Mouse (Mus musculus): ENCODE results near the gene Axl. TPM values are rescaled to one million over a fixed set of nuclear protein-coding genes. Genes with fewer than 3 reads are reported as not detected.

Gene Axl
- total and polyA plus RNA-seq, 3 experiments = 0.11 to 2.5 TPM; not detected in 1

DNA sequence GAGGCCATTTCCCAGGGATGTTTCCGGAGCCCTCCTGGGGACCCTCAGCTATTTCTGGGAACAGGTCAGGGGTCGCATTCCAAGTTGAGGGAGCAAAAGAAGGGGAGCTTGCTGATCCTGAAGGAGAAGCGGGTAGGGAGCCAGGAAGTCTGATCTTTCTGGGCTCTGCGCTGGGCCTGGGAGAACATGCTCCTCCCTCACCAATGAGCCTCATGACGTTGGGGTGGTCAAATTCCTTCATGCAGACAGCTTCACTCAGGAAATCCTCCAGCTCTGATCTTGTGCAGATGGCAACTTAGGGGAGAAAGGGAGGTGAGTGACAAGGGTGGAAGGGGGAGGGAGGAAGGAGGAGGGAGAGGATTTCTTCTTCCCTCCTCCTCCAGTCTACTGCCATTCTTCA lies 24.3 kb downstream of the Axl start:
- Histone ChIP-seq H3K9me3 (replicated peaks) (no peaks in the 10 kb centered on the region), H3K36me3 (replicated peaks) (no peaks in the 10 kb centered on the region), H3K27me3 (ENCODE audit: insufficient read depth, low read length) (peaks cover 39% of the 10 kb centered on the region), H3K4me3 (ENCODE audit: low read depth, low read length) (no peak overlapping the region), H3K4me1 (ENCODE audit: insufficient read depth, low read depth, low read length) (no peaks in the 10 kb centered on the region)
- DNase-seq (ENCODE audit: low spot score) = no peak
- TF ChIP-seq GATA2 (IDR thresholded peaks at IDR 0.05; ENCODE audit: borderline replicate concordance, low read depth, low read length) = no peak
- no peak for TF ChIP-seq CTCF (IDR thresholded peaks at IDR 0.05; ENCODE audit: low read depth, low read length)
- no peak for TF ChIP-seq POLR2AphosphoS5 (IDR thresholded peaks at IDR 0.05; ENCODE audit: insufficient replicate concordance, low read depth, low read length)
- no peak for TF ChIP-seq TAL1 (conservative IDR thresholded peaks at IDR 0.05; ENCODE audit: low read depth, low read length)
- TF ChIP-seq GATA1 (IDR thresholded peaks at IDR 0.05; ENCODE audit: borderline replicate concordance, low read length) = no peak
- ATAC-seq (ENCODE audit: extremely low read depth, insufficient number of reproducible peaks, low FRiP score, poor library complexity, severe bottlenecking) = no peak

- Histone ChIP-seq H3K4me3 (ENCODE audit: low read depth, low read length) (no peak overlapping the region), H3K27me3 (ENCODE audit: insufficient read depth, low read length) (peaks cover 44% of the 10 kb centered on the region), H3K36me3 (replicated peaks) (no peaks in the 10 kb centered on the region), H3K9me3 (replicated peaks) (no peaks in the 10 kb centered on the region), H3K4me1 (ENCODE audit: insufficient read depth, low read depth, low read length) (no peaks in the 10 kb centered on the region)
- no peak for ATAC-seq (ENCODE audit: extremely low read depth, insufficient number of reproducible peaks, low FRiP score, poor library complexity, severe bottlenecking)
- no peak for DNase-seq (ENCODE audit: low spot score)
- TF ChIP-seq CTCF (IDR thresholded peaks at IDR 0.05; ENCODE audit: low read depth, low read length) (no peak), GATA2 (IDR thresholded peaks at IDR 0.05; ENCODE audit: borderline replicate concordance, low read depth, low read length) (no peak), GATA1 (IDR thresholded peaks at IDR 0.05; ENCODE audit: borderline replicate concordance, low read length) (no peak), POLR2AphosphoS5 (IDR thresholded peaks at IDR 0.05; ENCODE audit: insufficient replicate concordance, low read depth, low read length) (no peak), TAL1 (conservative IDR thresholded peaks at IDR 0.05; ENCODE audit: low read depth, low read length) (no peak)
These were observed 24.8 kb downstream of the Axl start for GRCm38 (mm10) chr7:25763678-25764077.

DNA sequence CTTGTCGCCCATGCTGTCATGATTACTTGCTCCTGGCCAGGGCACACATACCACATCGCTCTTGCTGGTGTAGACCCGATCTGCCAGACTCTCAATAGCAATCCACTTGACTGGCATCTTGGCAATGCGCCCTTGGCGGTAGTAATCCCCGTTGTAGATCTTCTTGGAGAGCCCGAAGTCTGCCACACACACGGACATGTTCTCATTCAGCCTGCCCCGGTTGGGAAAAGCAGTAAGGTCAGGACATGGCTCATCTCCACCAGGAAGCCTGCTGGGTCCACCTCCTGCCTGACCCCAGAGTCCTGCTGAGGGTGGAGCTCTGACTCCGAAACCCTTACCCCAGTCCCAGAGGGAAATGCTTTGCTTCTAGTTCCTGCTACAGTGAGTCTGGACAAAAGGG lies 27.2 kb downstream of the Axl start:
- Histone ChIP-seq H3K36me3 (replicated peaks) (no peaks in the 10 kb centered on the region), H3K9me3 (replicated peaks) (no peaks in the 10 kb centered on the region), H3K4me3 (ENCODE audit: low read depth, low read length) (no peak overlapping the region), H3K4me1 (ENCODE audit: insufficient read depth, low read depth, low read length) (no peaks in the 10 kb centered on the region), H3K27me3 (ENCODE audit: insufficient read depth, low read length) (peaks cover 49% of the 10 kb centered on the region)
- ATAC-seq (ENCODE audit: extremely low read depth, insufficient number of reproducible peaks, low FRiP score, poor library complexity, severe bottlenecking) (no peak), DNase-seq (ENCODE audit: low spot score) (no peak)
- no peak for TF ChIP-seq GATA2 (IDR thresholded peaks at IDR 0.05; ENCODE audit: borderline replicate concordance, low read depth, low read length)
- TF ChIP-seq POLR2AphosphoS5 (IDR thresholded peaks at IDR 0.05; ENCODE audit: insufficient replicate concordance, low read depth, low read length) = no peak
- TF ChIP-seq CTCF (IDR thresholded peaks at IDR 0.05; ENCODE audit: low read depth, low read length) = no peak
- TF ChIP-seq TAL1 (conservative IDR thresholded peaks at IDR 0.05; ENCODE audit: low read depth, low read length) = no peak
- no peak for TF ChIP-seq GATA1 (IDR thresholded peaks at IDR 0.05; ENCODE audit: borderline replicate concordance, low read length)

DNA sequence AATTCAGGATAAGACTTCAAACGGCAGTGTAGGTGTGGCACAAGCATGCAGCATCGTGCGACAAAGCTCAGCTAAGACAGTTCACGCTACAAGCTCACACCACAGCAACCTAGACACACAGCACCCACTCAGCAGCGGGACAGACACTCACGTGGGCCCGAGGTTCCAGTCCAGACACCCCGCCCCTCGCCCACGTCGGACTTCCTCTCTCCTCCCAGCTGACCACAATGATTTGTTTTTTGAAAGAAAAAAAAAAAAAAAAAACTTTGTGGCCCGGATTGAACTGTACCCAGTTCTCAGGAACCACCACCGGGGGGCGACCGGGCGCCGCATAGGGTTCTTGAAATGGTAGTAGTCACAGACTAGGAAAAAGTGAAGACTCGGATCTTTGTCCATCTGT lies 32.5 kb downstream of the Axl start:
- Histone ChIP-seq H3K36me3 (replicated peaks) (peaks cover 23% of the 10 kb centered on the region), H3K9me3 (replicated peaks) (no peaks in the 10 kb centered on the region), H3K4me1 (ENCODE audit: insufficient read depth, low read depth, low read length) (peaks cover 29% of the 10 kb centered on the region), H3K27me3 (ENCODE audit: insufficient read depth, low read length) (peaks cover 31% of the 10 kb centered on the region), H3K4me3 (ENCODE audit: low read depth, low read length) (peak overlapping the region; percentile 95)
- no peak for TF ChIP-seq GATA2 (IDR thresholded peaks at IDR 0.05; ENCODE audit: borderline replicate concordance, low read depth, low read length)
- no peak for TF ChIP-seq POLR2AphosphoS5 (IDR thresholded peaks at IDR 0.05; ENCODE audit: insufficient replicate concordance, low read depth, low read length)
- TF ChIP-seq TAL1 (conservative IDR thresholded peaks at IDR 0.05; ENCODE audit: low read depth, low read length) = no peak
- no peak for TF ChIP-seq CTCF (IDR thresholded peaks at IDR 0.05; ENCODE audit: low read depth, low read length)
- TF ChIP-seq GATA1 (IDR thresholded peaks at IDR 0.05; ENCODE audit: borderline replicate concordance, low read length) = no peak
- ATAC-seq (ENCODE audit: extremely low read depth, insufficient number of reproducible peaks, low FRiP score, poor library complexity, severe bottlenecking) (peak; percentile 55), DNase-seq (ENCODE audit: low spot score) (peak; percentile 78)

DNA sequence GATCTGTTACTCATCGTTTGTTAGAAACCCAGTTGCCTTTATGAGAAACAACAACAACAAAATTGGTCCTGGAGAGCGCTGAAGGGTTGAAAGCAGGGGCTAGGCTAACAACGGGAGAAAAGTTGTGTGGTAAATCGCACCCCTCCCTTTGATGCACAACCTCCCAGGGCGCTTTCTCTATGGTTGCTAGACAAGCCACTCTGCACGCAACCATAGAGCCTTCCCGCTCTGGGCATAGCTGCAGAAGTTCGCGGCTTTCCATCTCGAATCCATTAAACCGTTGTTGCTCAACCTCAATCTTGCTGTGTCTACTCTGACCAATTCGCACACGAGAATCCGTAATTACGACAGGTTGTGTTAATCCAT lies 33.1 kb downstream of the Axl start:
- TF ChIP-seq CTCF (IDR thresholded peaks at IDR 0.05; ENCODE audit: low read depth, low read length) (no peak), TAL1 (conservative IDR thresholded peaks at IDR 0.05; ENCODE audit: low read depth, low read length) (no peak), POLR2AphosphoS5 (IDR thresholded peaks at IDR 0.05; ENCODE audit: insufficient replicate concordance, low read depth, low read length) (no peak), GATA1 (IDR thresholded peaks at IDR 0.05; ENCODE audit: borderline replicate concordance, low read length) (no peak), GATA2 (IDR thresholded peaks at IDR 0.05; ENCODE audit: borderline replicate concordance, low read depth, low read length) (no peak)
- Histone ChIP-seq H3K4me3 (ENCODE audit: low read depth, low read length) (peak overlapping the region; percentile 95), H3K4me1 (ENCODE audit: insufficient read depth, low read depth, low read length) (peaks cover 32% of the 10 kb centered on the region), H3K27me3 (ENCODE audit: insufficient read depth, low read length) (peaks cover 26% of the 10 kb centered on the region), H3K9me3 (replicated peaks) (no peaks in the 10 kb centered on the region), H3K36me3 (replicated peaks) (peaks cover 28% of the 10 kb centered on the region)
- DNase-seq (ENCODE audit: low spot score) (no peak), ATAC-seq (ENCODE audit: extremely low read depth, insufficient number of reproducible peaks, low FRiP score, poor library complexity, severe bottlenecking) (peak; percentile 17; the same call in 1 of the 2 replicates)

DNA sequence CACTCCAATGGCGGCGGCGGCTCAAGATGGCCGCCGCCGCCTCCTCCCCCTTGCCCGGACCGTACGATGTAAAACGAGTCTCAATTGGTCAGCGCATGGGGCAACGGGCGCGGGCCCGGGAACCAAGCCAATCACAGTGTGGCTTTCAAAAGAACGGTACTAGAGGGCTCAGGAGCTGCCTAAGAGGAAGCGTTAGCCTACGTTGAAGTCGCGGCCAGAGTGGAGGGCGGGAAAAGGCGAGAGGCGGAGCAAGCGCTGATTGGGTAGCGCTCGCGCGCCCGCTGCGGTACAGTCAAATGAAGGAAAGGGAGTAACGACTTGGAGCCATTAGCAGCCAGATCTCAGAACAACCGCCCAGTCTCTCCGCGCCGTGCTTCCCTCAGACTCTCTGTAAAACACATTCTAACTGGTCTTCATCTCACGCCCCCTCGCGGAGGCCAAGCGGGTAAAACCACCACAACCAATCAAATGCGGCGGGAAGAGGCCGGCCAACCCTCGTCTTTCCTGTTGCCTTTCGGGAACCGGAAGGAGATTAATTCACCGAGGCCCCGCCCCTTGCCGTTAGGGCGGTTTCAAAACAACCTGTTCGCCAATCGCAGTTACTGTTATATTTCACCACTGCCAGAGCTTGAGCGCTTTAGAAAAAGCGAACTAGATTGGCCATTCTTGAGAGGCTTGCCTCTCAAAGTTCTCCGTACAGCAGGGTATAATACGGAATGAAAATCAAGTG lies 33.6 kb downstream of the Axl start, which contains the start of gene Hnrnpul1:
TSS of gene Hnrnpul1 (minus strand) at position 20 of the 730 bp plus-strand sequence.
- peak; percentile 95 for DNase-seq (ENCODE audit: low spot score)
- peak; percentile 71 for ATAC-seq (ENCODE audit: extremely low read depth, insufficient number of reproducible peaks, low FRiP score, poor library complexity, severe bottlenecking)
- peaks cover 21% of the 10 kb centered on the region for H3K27me3 ChIP-seq (ENCODE audit: insufficient read depth, low read length)
- peak within 1 kb of the TSS; percentile 95 for H3K4me3 ChIP-seq (ENCODE audit: low read depth, low read length)
- H3K4me1 ChIP-seq (ENCODE audit: insufficient read depth, low read depth, low read length) = peaks cover 32% of the 10 kb centered on the region
- peaks cover 32% of the 10 kb centered on the region for H3K36me3 ChIP-seq (replicated peaks)
- H3K9me3 ChIP-seq (replicated peaks) = no peaks in the 10 kb centered on the region
- no peak for TF ChIP-seq GATA1 (IDR thresholded peaks at IDR 0.05; ENCODE audit: borderline replicate concordance, low read length)
- no peak for TF ChIP-seq CTCF (IDR thresholded peaks at IDR 0.05; ENCODE audit: low read depth, low read length)
- TF ChIP-seq GATA2 (IDR thresholded peaks at IDR 0.05; ENCODE audit: borderline replicate concordance, low read depth, low read length) = no peak
- TF ChIP-seq TAL1 (conservative IDR thresholded peaks at IDR 0.05; ENCODE audit: low read depth, low read length) = no peak
- no peak for TF ChIP-seq POLR2AphosphoS5 (IDR thresholded peaks at IDR 0.05; ENCODE audit: insufficient replicate concordance, low read depth, low read length)
